9 mouse cellular contexts compared by ENCODE assay signal in genomic region chr9:121823051-121823450, GRCm38 (mm10). TPM values are rescaled to one million over a fixed set of nuclear protein-coding genes. Genes with fewer than 3 reads are reported as not detected.
A peak's percentile ranks its signal among the peaks of the same experiment; 100 is the strongest.
DNase-seq lines count a peak whose midpoint lies in the region; ATAC-seq lines count a peak whose summit lies in the region.
"Had no signal": no experiment of that assay in that cellular context is flagged by ENCODE, and none has a peak within 500 bp of the region (broad histone marks: within the 10 kb centered on the region; RNA-seq: fewer than 3 reads in every experiment).

No protein-coding gene starts in this region.

- H3K9ac ChIP-seq in kidney, embryonic 15.5 days: no peak overlapping the region
- H3K9ac ChIP-seq in forebrain, embryonic 16.5 days (replicated peaks; ENCODE audit: low read depth, low read length): no peak overlapping the region
- H3K9ac ChIP-seq in midbrain, embryonic 15.5 days: no peak overlapping the region

- H3K4me1 ChIP-seq in kidney, embryonic 15.5 days: peaks cover 7% of the 10 kb centered on the region; the same call in 1 of the 2 replicates
- peaks cover 27% of the 10 kb centered on the region for H3K4me1 ChIP-seq in forebrain, embryonic 16.5 days (replicated peaks; ENCODE audit: control insufficient read depth, insufficient read depth, low read length)
- peaks cover 11% of the 10 kb centered on the region; the same call in 1 of the 2 replicates for H3K4me1 ChIP-seq in midbrain, embryonic 15.5 days

- H3K4me2 ChIP-seq in kidney, embryonic 15.5 days: no peak overlapping the region
- H3K4me2 ChIP-seq in forebrain, embryonic 16.5 days (ENCODE audit: low read length): no peak overlapping the region
- H3K4me2 ChIP-seq in midbrain, embryonic 15.5 days: no peak overlapping the region

- H3K27me3 ChIP-seq in kidney, embryonic 15.5 days: 0 out of 2 replicates have a peak, but pooled peaks cover 3% of the 10 kb centered on the region
- H3K27me3 ChIP-seq in forebrain, embryonic 16.5 days (replicated peaks; ENCODE audit: control insufficient read depth, insufficient read depth, low read length): no peaks in the 10 kb centered on the region
- no peaks in the 10 kb centered on the region for H3K27me3 ChIP-seq in midbrain, embryonic 15.5 days (replicated peaks)
- H3K27me3 ChIP-seq: Patski had no signal

- no peaks in the 10 kb centered on the region for H3K9me3 ChIP-seq in kidney, embryonic 15.5 days (replicated peaks)
- no peaks in the 10 kb centered on the region for H3K9me3 ChIP-seq in forebrain, embryonic 16.5 days (ENCODE audit: control insufficient read depth, low read length)
- H3K9me3 ChIP-seq in midbrain, embryonic 15.5 days: no peaks in the 10 kb centered on the region

- no peak for ATAC-seq in kidney, embryonic 15.5 days (replicated peaks; ENCODE audit: low FRiP score)
- ATAC-seq in forebrain, embryonic 16.5 days: no peak
- no peak; the same call in 1 of the 2 replicates for ATAC-seq in midbrain, embryonic 15.5 days (replicated peaks)
- ATAC-seq: Patski had no signal

- WGBS in kidney, embryonic 15.5 days: 91% methylated on average over 1 of the region's 1 CpGs
- WGBS in forebrain, embryonic 16.5 days: 91% methylated on average over 1 of the region's 1 CpGs
- 90% methylated on average over 1 of the region's 1 CpGs for WGBS in midbrain, embryonic 15.5 days

- DNase-seq in adrenal gland, postnatal 10 days: peak; percentile 47
- no peak for DNase-seq in adrenal gland, postnatal 25 days
- DNase-seq in kidney, adult 8-10 months: peak; percentile 51 to 76
- no peak for DNase-seq in urinary bladder, postnatal 10 days (ENCODE audit: low spot score)
- DNase-seq in thymus, postnatal 4 days: no peak

- H3K4me3 ChIP-seq in kidney, embryonic 15.5 days (replicated peaks): no peak overlapping the region
- no peak overlapping the region for H3K4me3 ChIP-seq in forebrain, embryonic 16.5 days (replicated peaks; ENCODE audit: low read length)
- H3K4me3 ChIP-seq in midbrain, embryonic 15.5 days: no peak overlapping the region

- H3K36me3 ChIP-seq in kidney, embryonic 15.5 days: no peaks in the 10 kb centered on the region
- no peaks in the 10 kb centered on the region for H3K36me3 ChIP-seq in forebrain, embryonic 16.5 days (ENCODE audit: control insufficient read depth, insufficient read depth)
- H3K36me3 ChIP-seq in midbrain, embryonic 15.5 days (replicated peaks): no peaks in the 10 kb centered on the region

- no peak overlapping the region for H3K27ac ChIP-seq in kidney, embryonic 15.5 days
- H3K27ac ChIP-seq in forebrain, embryonic 16.5 days (ENCODE audit: low read length): peak overlapping the region; percentile 81
- H3K27ac ChIP-seq in midbrain, embryonic 15.5 days: peak overlapping the region; percentile 62

RNA-seq across cellular contexts. Expression of gene Ccdc13, which starts 16.2 kb away (rescaled TPM):
- total RNA-seq in adrenal gland, postnatal 10 days (2021): 1 to 10 TPM in 1 of 2 experiments, under 1 TPM in 1; 0.63 to 1.3 TPM
- total RNA-seq in adrenal gland, postnatal 25 days (2021): 1.3 and 1.5 TPM in 2 replicates
- polyA plus RNA-seq in kidney, embryonic 15.5 days (2015; fragmentation: Nextera tagmentation; extraction: Ambion mirVana): 0.47 and 0.53 TPM in 2 replicates
- 2.8 and 4.2 TPM in 2 replicates for polyA plus RNA-seq in forebrain, embryonic 16.5 days (2015; fragmentation: Nextera tagmentation; extraction: Ambion mirVana)
- polyA plus RNA-seq in midbrain, embryonic 15.5 days (2015; fragmentation: Nextera tagmentation; extraction: Ambion mirVana): 4.1 and 4.2 TPM in 2 replicates

RNA-seq across cellular contexts. Expression of gene Hhatl, which starts 30.7 kb away (rescaled TPM):
- total RNA-seq in adrenal gland, postnatal 10 days (2021): 10 to 100 TPM in 1 of 2 experiments, 1 to 10 TPM in 1; 4.3 to 17.4 TPM
- total RNA-seq in adrenal gland, postnatal 25 days (2021): not detected in 2 replicates
- 0.69 and 0.80 TPM in 2 replicates for polyA plus RNA-seq in kidney, embryonic 15.5 days (2015; fragmentation: Nextera tagmentation; extraction: Ambion mirVana)
- polyA plus RNA-seq in forebrain, embryonic 16.5 days (2015; fragmentation: Nextera tagmentation; extraction: Ambion mirVana): not detected in 2 replicates
- polyA plus RNA-seq in midbrain, embryonic 15.5 days (2015; fragmentation: Nextera tagmentation; extraction: Ambion mirVana): 0.09 TPM in 1 of 2 replicates, not detected in the other
- polyA plus RNA-seq: Patski had no signal

RNA-seq across cellular contexts. Expression of gene Higd1a, which starts 35.1 kb away (rescaled TPM):
- total RNA-seq in adrenal gland, postnatal 10 days (2021): 100 to 1,000 TPM; 111 to 113 TPM
- total RNA-seq in adrenal gland, postnatal 25 days (2021): 77.9 and 79.7 TPM in 2 replicates
- polyA plus RNA-seq in kidney, embryonic 15.5 days (2015; fragmentation: Nextera tagmentation; extraction: Ambion mirVana): 151 and 153 TPM in 2 replicates
- polyA plus RNA-seq in forebrain, embryonic 16.5 days (2015; fragmentation: Nextera tagmentation; extraction: Ambion mirVana): 109 and 116 TPM in 2 replicates
- 142 and 144 TPM in 2 replicates for polyA plus RNA-seq in midbrain, embryonic 15.5 days (2015; fragmentation: Nextera tagmentation; extraction: Ambion mirVana)

RNA-seq across cellular contexts. Expression of gene Klhl40, which starts 45.6 kb away (rescaled TPM):
- 1 to 10 TPM; 1.9 to 7.6 TPM for total RNA-seq in adrenal gland, postnatal 10 days (2021)
- total RNA-seq in adrenal gland, postnatal 25 days (2021): 0.18 TPM in 1 of 2 replicates, not detected in the other
- polyA plus RNA-seq in kidney, embryonic 15.5 days (2015; fragmentation: Nextera tagmentation; extraction: Ambion mirVana): 1.8 and 2.9 TPM in 2 replicates
- polyA plus RNA-seq in forebrain, embryonic 16.5 days (2015; fragmentation: Nextera tagmentation; extraction: Ambion mirVana): 0.80 and 1.1 TPM in 2 replicates
- polyA plus RNA-seq in midbrain, embryonic 15.5 days (2015; fragmentation: Nextera tagmentation; extraction: Ambion mirVana): 1.6 and 1.9 TPM in 2 replicates
- polyA plus RNA-seq: Patski had no signal

Comparison
In these comparisons a context has a peak if more than half of its experiments do, and no peak if none do; other contexts are left out.
1. DNase-seq: peak in adrenal gland, postnatal 10 days (single experiment) and kidney, adult 8-10 months (2 of 2); none in adrenal gland, postnatal 25 days (single experiment), urinary bladder, postnatal 10 days (single experiment) and thymus, postnatal 4 days (single experiment).